Mouse (Mus musculus) spleen, adult 2 months (tissue): ENCODE results near the gene Glmp.
"Not testable (repeated sequence)": the region's sequence is repeated elsewhere in the genome, so short reads cannot be mapped to it uniquely, and the experiment has no call there.

Source experiments
- CTCF ChIP-seq: fragments of 200-500 bp; IDR thresholded peaks from 2 replicates; pipeline ENCODE4 v1.5.1; 2011; ENCODE audit warnings: mild to moderate bottlenecking, inconsistent platforms; ENCODE audit not compliant: insufficient read depth, insufficient read length, insufficient replicate concordance; ENCODE audit errors: extremely low read depth
- POLR2A ChIP-seq: fragments of 200-500 bp; IDR thresholded peaks from 2 replicates; pipeline ENCODE4 v1.6.1; 2011; ENCODE audit warnings: low read depth, low read length, inconsistent platforms

- not testable (repeated sequence) for TF ChIP-seq POLR2A, CTCF
Observed at GRCm38 (mm10) chr3:88288133-88288713, 36.6 kb upstream of the Glmp start.
